Mouse (Mus musculus): ENCODE measurements around the gene Epo.
A peak's percentile ranks its signal among the peaks of the same experiment; 100 is the strongest.

Gene Epo

GRCm38 (mm10) chr5:137533117-137533827, at the start of gene Epo, which contains the start of gene Gnb2:
TSS of gene Epo (minus strand) at chr5:137533242.
TSS of gene Gnb2 (minus strand) at chr5:137533510.
- peak; percentile 97 for DNase-seq (ENCODE audit: low spot score in 2 of 2)

- DNase-seq (ENCODE audit: low spot score in 2 of 2), result no peak
Measured at GRCm38 (mm10) chr5:137582702-137583101, 49.7 kb upstream of the Epo start.

GRCm38 (mm10) chr5:137580246-137580645, 47.2 kb upstream of the Epo start:
- no peak for DNase-seq (ENCODE audit: low spot score in 2 of 2)

- peak in 1 of 2 experiments; percentile 40 for DNase-seq (ENCODE audit: low spot score in 2 of 2)
Measured at GRCm38 (mm10) chr5:137574470-137574901, 41.4 kb upstream of the Epo start.

GRCm38 (mm10) chr5:137570691-137571586, 37.9 kb upstream of the Epo start:
- DNase-seq (ENCODE audit: low spot score in 2 of 2), result no peak

GRCm38 (mm10) chr5:137570181-137570580, 37.1 kb upstream of the Epo start:
- DNase-seq (ENCODE audit: low spot score in 2 of 2), result no peak

- no peak for DNase-seq (ENCODE audit: low spot score in 2 of 2)
Measured at GRCm38 (mm10) chr5:137569665-137570064, 36.6 kb upstream of the Epo start, which contains the start of gene Tfr2. TSS of gene Tfr2 (plus strand) at chr5:137569840.

GRCm38 (mm10) chr5:137569031-137569430, 36.0 kb upstream of the Epo start:
- DNase-seq (ENCODE audit: low spot score in 2 of 2), result no peak

GRCm38 (mm10) chr5:137568223-137568798, 35.3 kb upstream of the Epo start:
- DNase-seq (ENCODE audit: low spot score in 2 of 2), result no peak

- no peak for DNase-seq (ENCODE audit: low spot score in 2 of 2)
Measured at GRCm38 (mm10) chr5:137566416-137566815, 33.4 kb upstream of the Epo start.

GRCm38 (mm10) chr5:137565744-137566143, 32.7 kb upstream of the Epo start:
- no peak for DNase-seq (ENCODE audit: low spot score in 2 of 2)

GRCm38 (mm10) chr5:137562965-137563364, 29.9 kb upstream of the Epo start:
- DNase-seq (ENCODE audit: low spot score in 2 of 2), result no peak

- DNase-seq (ENCODE audit: low spot score in 2 of 2), result no peak
Measured at GRCm38 (mm10) chr5:137561556-137561955, 28.5 kb upstream of the Epo start.

- no peak for DNase-seq (ENCODE audit: low spot score in 2 of 2)
Measured at GRCm38 (mm10) chr5:137553898-137554297, 20.9 kb upstream of the Epo start.

- DNase-seq (ENCODE audit: low spot score in 2 of 2), result peak; percentile 85 to 89
Measured at GRCm38 (mm10) chr5:137553411-137553837, 20.4 kb upstream of the Epo start, which contains the start of gene Actl6b. TSS of gene Actl6b (plus strand) at chr5:137553517.

GRCm38 (mm10) chr5:137553000-137553399, 20.0 kb upstream of the Epo start:
- no peak for DNase-seq (ENCODE audit: low spot score in 2 of 2)

- DNase-seq (ENCODE audit: low spot score in 2 of 2), result no peak
Measured at GRCm38 (mm10) chr5:137551119-137551518, 18.1 kb upstream of the Epo start.

GRCm38 (mm10) chr5:137549840-137550239, 16.8 kb upstream of the Epo start:
- DNase-seq (ENCODE audit: low spot score in 2 of 2), result no peak

GRCm38 (mm10) chr5:137545596-137545995, 12.6 kb upstream of the Epo start:
- DNase-seq (ENCODE audit: low spot score in 2 of 2), result no peak

- DNase-seq (ENCODE audit: low spot score in 2 of 2), result no peak
Measured at GRCm38 (mm10) chr5:137544926-137545325, 11.9 kb upstream of the Epo start.

- no peak for DNase-seq (ENCODE audit: low spot score in 2 of 2)
Measured at GRCm38 (mm10) chr5:137541768-137542540, 8.9 kb upstream of the Epo start.

Data from frontal cortex, postnatal 10 days (tissue).